Mouse (Mus musculus): Measurements from ENCODE around the gene Psmc5. TPM values are rescaled to one million over a fixed set of nuclear protein-coding genes. Genes with fewer than 3 reads are reported as not detected.

The Psmc5 gene
- polyA plus RNA-seq, 1 experiment from 2014 or later = 247 TPM

Other genes with a start within 250 kb of the Psmc5 start
- 2.2 and 2.5 TPM in 2 replicates for gene Kcnh6, start 248.0 kb upstream of the Psmc5 start, polyA plus RNA-seq (2015; fragmentation: Nextera tagmentation; extraction: Ambion mirVana)
- gene Dcaf7, start 219.3 kb upstream of the Psmc5 start, polyA plus RNA-seq (2015; fragmentation: Nextera tagmentation; extraction: Ambion mirVana) = 51.6 and 52.3 TPM in 2 replicates
- gene Taco1, start 190.1 kb upstream of the Psmc5 start, polyA plus RNA-seq (2015; fragmentation: Nextera tagmentation; extraction: Ambion mirVana) = 12.0 and 14.0 TPM in 2 replicates
- 14.2 and 18.0 TPM in 2 replicates for gene Map3k3, start 171.5 kb upstream of the Psmc5 start, polyA plus RNA-seq (2015; fragmentation: Nextera tagmentation; extraction: Ambion mirVana)
- gene Gm10840, start 95.3 kb upstream of the Psmc5 start, polyA plus RNA-seq (2015; fragmentation: Nextera tagmentation; extraction: Ambion mirVana) = not detected in 2 replicates
- 94.0 and 108 TPM in 2 replicates for gene Limd2, start 95.3 kb upstream of the Psmc5 start, polyA plus RNA-seq (2015; fragmentation: Nextera tagmentation; extraction: Ambion mirVana)
- gene Strada, start 54.0 kb upstream of the Psmc5 start, polyA plus RNA-seq (2015; fragmentation: Nextera tagmentation; extraction: Ambion mirVana) = 14.0 and 14.9 TPM in 2 replicates
- 88.6 and 91.5 TPM in 2 replicates for gene Ccdc47, start 39.8 kb upstream of the Psmc5 start, polyA plus RNA-seq (2015; fragmentation: Nextera tagmentation; extraction: Ambion mirVana)
- gene Ddx42, start 39.2 kb upstream of the Psmc5 start, polyA plus RNA-seq (2015; fragmentation: Nextera tagmentation; extraction: Ambion mirVana) = 58.1 and 62.9 TPM in 2 replicates
- gene Ftsj3, start 75 bp upstream of the Psmc5 start, polyA plus RNA-seq (2015; fragmentation: Nextera tagmentation; extraction: Ambion mirVana) = 52.5 and 56.3 TPM in 2 replicates
- gene Smarcd2, start 16.8 kb downstream of the Psmc5 start, polyA plus RNA-seq (2015; fragmentation: Nextera tagmentation; extraction: Ambion mirVana) = 60.6 and 61.5 TPM in 2 replicates
- 0.31 and 0.33 TPM in 2 replicates for gene Tcam1, start 20.5 kb downstream of the Psmc5 start, polyA plus RNA-seq (2015; fragmentation: Nextera tagmentation; extraction: Ambion mirVana)
- not detected in 2 replicates for gene Gh, start 45.7 kb downstream of the Psmc5 start, polyA plus RNA-seq (2015; fragmentation: Nextera tagmentation; extraction: Ambion mirVana)
- 2.9 and 3.0 TPM in 2 replicates for gene Cd79b, start 58.6 kb downstream of the Psmc5 start, polyA plus RNA-seq (2015; fragmentation: Nextera tagmentation; extraction: Ambion mirVana)
- 0.03 and 0.05 TPM in 2 replicates for gene Scn4a, start 97.1 kb downstream of the Psmc5 start, polyA plus RNA-seq (2015; fragmentation: Nextera tagmentation; extraction: Ambion mirVana)
- gene Prr29, start 109.3 kb downstream of the Psmc5 start, polyA plus RNA-seq (2015; fragmentation: Nextera tagmentation; extraction: Ambion mirVana) = 0.34 and 0.69 TPM in 2 replicates
- 38.1 and 39.3 TPM in 2 replicates for gene Icam2, start 131.9 kb downstream of the Psmc5 start, polyA plus RNA-seq (2015; fragmentation: Nextera tagmentation; extraction: Ambion mirVana)
- 4.8 and 5.8 TPM in 2 replicates for gene Ern1, start 231.7 kb downstream of the Psmc5 start, polyA plus RNA-seq (2015; fragmentation: Nextera tagmentation; extraction: Ambion mirVana)